Mouse (Mus musculus) midbrain, embryonic 16.5 days (tissue): ENCODE measurements at regions not wholly inside any gene's neighbourhood (a gene's known extent, or its start where the extent isn't known, plus 50 kb on each side); places are given as distances from the start of the nearest gene placed in this dataset.
"Not testable (repeated sequence)": the region's sequence is repeated elsewhere in the genome, so short reads cannot be mapped to it uniquely, and the experiment has no call there.

Experiments used
- ATAC-seq: fragments of 200-750 bp; cut with Nextera tagmentation; 2 replicates; pipeline ENCODE4 v1.8.0; 2017; ENCODE audit warnings: moderate TSS enrichment
- H3K27ac ChIP-seq: fragments of 300-500 bp; sonication (generic); 2 replicates; pipeline ENCODE4 v1.5.1; 2014; ENCODE audit warnings: mild to moderate bottlenecking, low read length, mixed read lengths
- H3K27me3 ChIP-seq: fragments of 300-500 bp; sonication (generic); 2 replicates; pipeline ENCODE4 v1.6.1; 2014; ENCODE audit warnings: low read depth, low read length, mixed read lengths; ENCODE audit not compliant: control insufficient read depth, insufficient read depth
- H3K36me3 ChIP-seq: fragments of 300-500 bp; sonication (generic); 2 replicates; pipeline ENCODE4 v1.6.1; 2014; ENCODE audit warnings: mild to moderate bottlenecking, low read length, moderate library complexity, mixed read lengths; ENCODE audit not compliant: control insufficient read depth, insufficient read depth
- H3K4me1 ChIP-seq: fragments of 300-500 bp; sonication (generic); 2 replicates; pipeline ENCODE4 v1.6.1; 2014; ENCODE audit warnings: mild to moderate bottlenecking, low read length, mixed read lengths; ENCODE audit not compliant: control insufficient read depth, insufficient read depth
- H3K4me2 ChIP-seq: fragments of 300-500 bp; sonication (generic); 2 replicates; pipeline ENCODE4 v1.6.1; 2014; ENCODE audit warnings: mild to moderate bottlenecking, low read length, mixed read lengths
- H3K4me3 ChIP-seq: fragments of 300-500 bp; sonication (generic); 2 replicates; pipeline ENCODE4 v1.5.1; 2014; ENCODE audit warnings: low read depth, mild to moderate bottlenecking, low read length, moderate library complexity, mixed read lengths
- H3K9ac ChIP-seq: fragments of 300-500 bp; sonication (generic); 2 replicates; pipeline ENCODE4 v1.6.1; 2014; ENCODE audit warnings: low read depth, low read length, mixed read lengths
- H3K9me3 ChIP-seq: fragments of 300-500 bp; sonication (generic); replicated peaks from 2 replicates; pipeline ENCODE4 v1.6.1; 2014; ENCODE audit warnings: mild to moderate bottlenecking, low read length, mixed read lengths; ENCODE audit not compliant: control insufficient read depth, poor library complexity, severe bottlenecking
- WGBS: fragments of 180-500 bp; shearing (Covaris S2); extraction: QIAGEN DNeasy Blood & Tissue Kit; methylation state at CpG from one replicate; pipeline ENCODE4 v1.1.7; 2014; 5-methylcytosine and 5-hydroxymethylcytosine counted together

GRCm38 (mm10) chr13:50906431-50906830 is 194.2 kb upstream of the Spin1 start:
- WGBS = 90% methylated on average over 6 of the region's 6 CpGs
- not testable (repeated sequence) for H3K27me3 ChIP-seq, H3K9me3 ChIP-seq, H3K36me3 ChIP-seq, H3K4me1 ChIP-seq, H3K4me2 ChIP-seq, ATAC-seq, H3K27ac ChIP-seq, H3K9ac ChIP-seq, H3K4me3 ChIP-seq

DNA sequence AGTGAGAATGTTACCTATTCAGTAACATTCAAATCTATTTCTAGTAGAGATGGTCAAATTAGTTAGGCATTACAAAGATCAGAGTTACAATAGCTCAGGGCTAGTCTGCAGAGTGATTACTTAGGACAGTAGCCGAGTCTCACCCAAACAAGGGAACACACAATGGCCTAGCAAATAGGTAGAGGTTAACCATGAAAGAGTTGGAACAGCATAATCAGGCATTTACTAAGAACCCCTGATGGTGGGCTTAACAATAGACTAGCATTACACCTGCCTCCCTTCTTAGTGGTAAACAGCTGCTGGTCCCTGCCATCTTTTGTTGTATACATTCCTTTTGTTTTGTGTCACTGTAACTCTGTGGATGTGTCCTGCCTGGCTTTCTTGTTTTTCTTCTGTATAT is 193.8 kb upstream of the Spin1 start:
- H3K27ac ChIP-seq = no peak overlapping the region
- 73% methylated on average over 1 of the region's 1 CpGs for WGBS
- no peak overlapping the region for H3K4me3 ChIP-seq
- no peaks in the 10 kb centered on the region for H3K27me3 ChIP-seq
- ATAC-seq = no peak
- no peak overlapping the region for H3K4me2 ChIP-seq
- H3K36me3 ChIP-seq = no peaks in the 10 kb centered on the region
- no peaks in the 10 kb centered on the region for H3K9me3 ChIP-seq
- H3K4me1 ChIP-seq = no peaks in the 10 kb centered on the region
- no peak overlapping the region for H3K9ac ChIP-seq

DNA sequence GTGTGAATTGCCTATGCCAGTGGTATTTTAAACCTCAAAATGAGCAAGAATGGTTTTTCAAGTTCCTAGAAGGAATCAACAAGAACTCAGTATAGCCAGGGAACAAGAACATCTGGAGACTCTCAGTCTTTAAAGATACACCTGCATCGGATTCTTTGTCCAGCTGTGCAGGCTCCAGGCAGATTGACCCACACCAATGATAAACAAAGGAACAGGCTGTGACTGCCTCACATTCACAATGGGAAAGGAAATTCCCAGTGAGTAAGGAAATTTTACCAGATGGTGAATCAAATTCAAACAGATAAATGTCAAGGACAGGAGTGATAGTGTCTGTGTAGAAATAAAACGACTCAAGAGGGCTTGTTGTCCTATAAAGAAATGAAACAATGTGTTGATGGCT is 187.9 kb upstream of the Spin1 start:
- H3K27ac ChIP-seq, H3K36me3 ChIP-seq, H3K4me3 ChIP-seq, H3K9me3 ChIP-seq, H3K4me2 ChIP-seq, ATAC-seq, H3K9ac ChIP-seq, H3K27me3 ChIP-seq, H3K4me1 ChIP-seq: not testable (repeated sequence)
- 67% methylated on average over 2 of the region's 2 CpGs for WGBS

- not testable (repeated sequence) for H3K4me3 ChIP-seq, H3K4me1 ChIP-seq, H3K4me2 ChIP-seq, H3K36me3 ChIP-seq, H3K27ac ChIP-seq, H3K9ac ChIP-seq, H3K27me3 ChIP-seq, H3K9me3 ChIP-seq, ATAC-seq
- 93% methylated on average over 3 of the region's 3 CpGs for WGBS
These were observed 166.7 kb upstream of the Spin1 start for GRCm38 (mm10) chr13:50934017-50934416.

GRCm38 (mm10) chr13:50942561-50942960 is 158.1 kb upstream of the Spin1 start:
- Histone ChIP-seq H3K9me3 (no peaks in the 10 kb centered on the region), H3K27me3 (no peaks in the 10 kb centered on the region), H3K27ac (no peak overlapping the region), H3K36me3 (no peaks in the 10 kb centered on the region), H3K4me3 (no peak overlapping the region), H3K4me2 (no peak overlapping the region), H3K9ac (no peak overlapping the region), H3K4me1 (no peaks in the 10 kb centered on the region)
- WGBS = 65% methylated on average over 3 of the region's 3 CpGs
- no peak for ATAC-seq

DNA sequence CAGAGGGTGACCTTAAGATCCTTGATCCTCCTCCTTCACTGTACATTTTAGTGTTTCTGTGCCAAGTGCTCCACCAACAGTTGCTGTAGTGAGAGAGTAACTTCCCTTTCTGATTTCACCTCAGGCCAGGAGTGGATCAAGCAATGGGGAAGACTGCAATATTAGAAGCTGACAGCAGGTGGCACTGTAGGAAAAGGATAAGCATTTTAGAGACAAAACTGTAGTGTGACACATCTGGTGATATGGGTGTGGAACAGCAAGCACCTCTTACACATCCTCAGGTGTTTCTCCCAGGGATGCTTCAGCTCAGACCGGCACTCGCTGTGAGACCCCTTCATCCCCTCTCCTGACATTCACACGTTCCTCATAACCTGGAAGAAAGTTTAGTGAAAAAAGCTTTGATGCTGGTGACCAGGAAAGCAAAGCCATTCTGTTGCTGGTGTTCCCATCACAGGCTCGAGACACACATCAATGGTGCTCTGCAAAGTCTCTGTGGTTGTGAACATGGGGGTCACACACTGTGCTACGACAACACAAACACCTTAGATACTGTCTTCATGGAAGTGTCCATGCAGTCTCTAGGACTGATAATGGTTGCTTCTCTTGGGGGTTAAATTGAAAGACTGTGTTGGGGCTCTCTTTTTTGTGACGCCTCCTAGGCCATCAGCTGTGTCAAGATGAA is 151.0 kb upstream of the Spin1 start:
- no peak overlapping the region for H3K4me3 ChIP-seq
- H3K9me3 ChIP-seq = no peaks in the 10 kb centered on the region
- H3K9ac ChIP-seq = no peak overlapping the region
- H3K4me1 ChIP-seq = no peaks in the 10 kb centered on the region
- WGBS = 46% methylated on average over 6 of the region's 6 CpGs
- H3K4me2 ChIP-seq = no peak overlapping the region
- no peak overlapping the region for H3K27ac ChIP-seq
- ATAC-seq = peak; percentile 77
- H3K27me3 ChIP-seq = no peaks in the 10 kb centered on the region
- H3K36me3 ChIP-seq = no peaks in the 10 kb centered on the region

DNA sequence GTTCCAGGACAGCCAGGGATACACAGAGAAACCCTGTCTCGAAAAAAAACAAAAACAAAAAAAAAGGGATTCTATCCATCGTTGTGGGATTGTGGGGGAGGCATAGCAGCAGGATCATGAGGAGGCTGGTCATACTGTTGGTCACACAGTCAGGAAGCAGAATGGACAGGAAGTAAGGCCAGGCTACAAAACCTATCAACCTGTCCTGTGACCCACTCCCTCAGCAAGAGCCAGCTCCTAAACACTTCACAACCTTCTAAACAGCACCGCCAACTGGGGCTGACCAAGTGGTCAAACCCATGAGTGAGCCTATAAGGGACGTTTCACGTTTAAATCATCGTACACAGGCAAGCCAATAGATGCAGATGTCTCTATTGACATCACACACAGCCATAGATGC is 146.0 kb upstream of the Spin1 start:
- WGBS = 90% methylated on average over 6 of the region's 6 CpGs
- H3K9ac ChIP-seq = no peak overlapping the region
- no peaks in the 10 kb centered on the region for H3K36me3 ChIP-seq
- H3K9me3 ChIP-seq = no peaks in the 10 kb centered on the region
- H3K4me3 ChIP-seq = no peak overlapping the region
- no peaks in the 10 kb centered on the region for H3K27me3 ChIP-seq
- no peak overlapping the region for H3K4me2 ChIP-seq
- ATAC-seq = no peak
- H3K27ac ChIP-seq = no peak overlapping the region
- no peaks in the 10 kb centered on the region for H3K4me1 ChIP-seq

GRCm38 (mm10) chr13:50958051-50958883 is 142.4 kb upstream of the Spin1 start:
- no peak for ATAC-seq
- H3K4me1 ChIP-seq = no peaks in the 10 kb centered on the region
- no peak overlapping the region for H3K4me2 ChIP-seq
- H3K9ac ChIP-seq = no peak overlapping the region
- H3K27ac ChIP-seq = no peak overlapping the region
- H3K36me3 ChIP-seq = no peaks in the 10 kb centered on the region
- H3K27me3 ChIP-seq = no peaks in the 10 kb centered on the region
- WGBS = 77% methylated on average over 20 of the region's 20 CpGs
- H3K9me3 ChIP-seq = no peaks in the 10 kb centered on the region
- H3K4me3 ChIP-seq = no peak overlapping the region

DNA sequence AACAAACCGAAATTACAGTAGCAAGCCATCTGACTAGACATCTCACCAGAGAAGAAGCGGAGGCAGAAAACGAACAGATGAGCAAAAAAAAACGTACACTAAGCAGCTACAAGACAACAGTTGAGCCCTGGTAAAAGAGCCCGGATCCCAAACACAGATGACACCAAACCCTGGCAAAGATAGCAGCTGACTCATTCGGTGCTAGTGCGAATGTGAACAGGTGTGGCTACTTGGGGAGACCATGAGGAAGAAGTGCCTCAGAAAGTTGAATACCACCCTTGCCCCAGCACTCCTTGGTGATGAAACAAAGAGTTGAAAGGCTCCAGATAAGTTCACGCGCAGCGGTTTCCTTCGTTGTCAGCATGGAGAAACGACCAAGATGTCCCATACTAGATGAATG is 139.8 kb upstream of the Spin1 start:
- Histone ChIP-seq H3K36me3 (no peaks in the 10 kb centered on the region), H3K27ac (no peak overlapping the region), H3K4me3 (no peak overlapping the region), H3K4me1 (no peaks in the 10 kb centered on the region), H3K4me2 (no peak overlapping the region), H3K9me3 (no peaks in the 10 kb centered on the region), H3K27me3 (no peaks in the 10 kb centered on the region), H3K9ac (no peak overlapping the region)
- no peak for ATAC-seq
- WGBS = 90% methylated on average over 12 of the region's 12 CpGs
